Mouse (Mus musculus): ENCODE measurements at regions not wholly inside any gene's neighbourhood (a gene's known extent, or its start where the extent isn't known, plus 50 kb on each side); places are given as distances from the start of the nearest gene placed in this dataset.

DNA sequence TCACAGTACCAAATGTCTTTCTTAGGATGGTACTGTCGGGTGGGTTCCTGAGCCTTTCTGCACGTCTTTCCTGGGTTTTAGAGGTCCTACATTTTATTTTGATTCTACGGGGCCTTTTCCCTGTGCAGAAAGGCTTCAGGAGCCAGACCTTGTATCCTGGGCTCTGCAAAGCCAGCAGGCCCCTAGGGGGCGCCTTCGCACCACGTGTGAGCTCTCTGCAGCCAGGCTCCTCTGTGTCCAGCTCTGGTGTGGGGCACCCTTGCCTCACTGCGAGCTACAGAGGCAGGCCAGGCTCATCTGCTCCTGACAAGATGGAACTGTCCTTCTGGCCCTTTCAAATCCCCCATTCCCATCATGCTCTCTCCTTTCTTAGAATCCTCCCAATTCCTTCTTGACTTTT, 53.3 kb upstream of the Usp3 start:
- peak; percentile 65 to 87 for DNase-seq

DNA sequence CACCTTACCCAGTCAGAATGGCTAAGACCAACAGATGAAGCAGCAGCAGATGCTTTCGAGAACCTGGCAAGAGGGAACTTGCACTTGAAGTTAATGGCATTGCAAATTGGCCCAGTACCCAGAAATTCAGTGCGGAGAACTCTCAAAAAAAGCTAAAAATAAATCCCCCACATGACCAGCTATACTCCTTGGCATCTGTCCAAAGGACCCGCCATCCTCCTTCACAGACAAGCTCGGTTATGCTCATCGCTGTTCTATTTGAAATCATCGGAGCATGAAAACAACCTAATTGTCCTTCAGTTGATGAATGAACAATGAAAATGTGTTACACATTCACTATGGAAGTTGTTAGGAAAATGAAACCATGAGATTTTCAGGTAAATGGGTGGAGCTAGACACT, 58.4 kb upstream of the Usp3 start:
- DNase-seq, result no peak

DNA sequence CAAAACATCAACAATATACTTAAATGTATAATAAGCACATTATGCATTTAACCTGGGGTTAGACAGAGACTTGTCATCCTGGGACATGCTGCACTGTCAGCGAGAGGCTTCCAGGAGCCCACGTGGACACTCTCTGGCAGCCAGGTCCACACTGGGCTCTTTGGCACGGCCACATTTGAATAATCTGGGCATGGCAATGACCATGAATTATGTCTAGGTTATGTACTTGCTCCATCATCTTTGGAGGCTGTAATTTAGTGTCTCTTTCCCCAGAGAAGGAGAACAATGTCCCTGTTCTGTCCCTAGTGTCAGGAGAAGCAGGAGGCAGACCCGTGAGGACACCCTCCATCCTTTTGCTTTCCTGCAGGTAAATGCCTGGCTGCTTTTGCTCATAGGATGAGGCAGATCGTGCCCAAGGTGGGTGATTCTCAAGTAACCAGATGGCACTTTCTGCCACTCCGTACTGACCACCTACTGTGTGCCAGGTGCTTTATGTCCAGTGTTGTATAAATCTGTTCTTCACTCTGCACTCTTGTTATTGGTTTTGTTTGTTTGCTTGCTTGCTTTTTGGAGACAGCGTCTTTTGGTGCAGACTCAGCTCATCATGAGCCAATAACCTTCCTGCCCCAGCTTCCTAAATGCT, 56.2 kb upstream of the Car12 start:
- DNase-seq, result no peak

DNA sequence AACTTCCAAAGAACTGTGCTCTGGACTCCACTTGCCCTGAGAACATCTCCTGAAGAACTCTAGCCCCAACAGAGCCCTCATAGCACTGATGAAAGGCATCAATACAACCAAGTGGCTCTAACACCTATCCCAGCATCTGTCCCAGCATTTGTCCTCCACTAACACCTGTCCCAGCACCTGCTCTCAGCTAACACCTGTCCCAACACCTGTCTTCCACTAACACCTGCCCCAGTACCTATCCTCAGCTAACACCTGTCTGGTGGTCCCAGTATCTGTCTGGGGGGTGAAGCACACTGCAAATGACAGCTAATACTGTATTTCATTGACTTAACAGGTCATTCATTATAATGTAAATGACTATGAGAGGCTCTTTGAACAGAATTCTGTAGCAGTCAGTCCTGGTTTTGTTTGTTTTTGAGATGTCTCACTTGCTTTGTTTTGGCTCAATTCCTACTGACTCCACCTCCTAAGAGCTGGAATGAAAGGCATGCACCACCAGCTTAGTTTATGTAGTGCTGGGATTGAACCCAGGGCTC, 54.7 kb upstream of the Car12 start:
- no peak for DNase-seq

DNA sequence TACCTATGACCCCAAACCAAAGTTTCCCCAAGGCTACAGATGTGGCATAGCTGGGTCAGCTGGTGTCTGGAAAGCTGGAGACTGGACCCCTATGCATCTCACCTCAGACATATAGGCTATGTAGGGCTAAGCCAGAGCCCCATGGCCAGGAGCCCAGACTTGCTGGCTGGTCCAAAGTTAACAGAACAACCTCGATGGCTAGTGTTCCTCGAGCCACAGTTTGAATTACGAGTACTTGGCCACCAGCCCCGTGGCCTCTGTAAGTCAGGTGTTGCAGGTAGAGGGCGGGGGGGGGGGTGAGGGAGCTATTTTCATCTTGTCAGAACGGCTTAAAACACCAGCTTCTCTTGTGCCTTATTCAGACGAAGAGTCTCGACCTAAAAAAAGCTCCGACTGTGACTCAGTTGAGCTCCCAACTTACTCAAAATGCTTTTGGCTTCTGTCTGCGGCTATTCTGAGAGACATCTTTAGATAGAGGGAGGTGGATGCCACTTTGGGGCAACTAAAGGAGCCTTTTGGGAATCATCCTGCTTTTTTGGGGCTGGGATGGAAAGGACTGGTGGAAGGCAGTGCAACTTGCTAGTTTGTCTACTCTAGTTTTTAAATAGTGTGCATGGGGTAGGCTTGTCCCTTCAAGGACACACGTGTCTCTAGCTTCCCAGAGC, 53.6 kb upstream of the Car12 start:
- no peak for DNase-seq

DNA sequence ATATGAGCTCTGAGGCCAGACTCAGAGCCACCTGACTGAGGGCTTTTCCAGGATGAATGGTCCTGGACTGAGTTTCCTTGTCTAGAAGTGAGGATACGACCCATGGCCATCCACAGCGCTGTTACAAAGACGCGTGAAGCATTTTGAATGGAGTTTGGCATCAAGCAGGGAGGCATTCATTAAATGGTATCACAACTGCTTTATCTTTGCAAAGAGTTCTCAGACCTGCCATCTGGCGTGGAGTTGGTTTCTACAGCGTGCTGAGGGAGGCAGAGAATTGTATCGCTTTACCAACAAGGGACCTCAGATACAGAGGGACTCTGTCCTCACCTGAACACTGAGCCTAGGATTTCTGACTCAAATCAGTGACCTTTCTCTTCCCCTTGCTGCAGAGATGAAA, 51.9 kb upstream of the Car12 start:
- DNase-seq, result no peak

DNA sequence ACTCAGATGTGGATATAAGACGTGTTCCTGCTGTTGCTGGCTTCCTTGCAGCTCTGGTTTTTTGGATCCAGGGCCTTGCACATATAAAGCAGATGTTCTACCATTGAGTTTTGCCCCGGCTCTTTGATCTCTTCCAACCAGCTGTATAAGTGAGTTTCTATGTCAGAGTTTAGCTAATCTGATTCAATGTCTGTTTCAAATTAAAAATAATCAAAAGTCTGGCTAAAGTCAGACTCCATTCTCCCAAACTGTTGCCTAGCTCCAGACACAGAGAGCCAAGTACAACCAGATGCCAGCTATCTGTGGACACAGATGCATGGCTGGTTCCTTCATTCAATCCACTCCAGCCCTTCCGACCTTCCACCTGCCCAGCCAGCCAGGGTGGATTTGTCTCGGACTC, 51.0 kb upstream of the Car12 start:
- DNase-seq, result no peak
